Mouse (Mus musculus) NIH3T3 (cell line): ENCODE results near the gene Nexmif.
A peak's percentile ranks its signal among the peaks of the same experiment; 100 is the strongest.
"Not testable (repeated sequence)": the region's sequence is repeated elsewhere in the genome, so short reads cannot be mapped to it uniquely, and the experiment has no call there.

Source experiments
- DNase-seq: peaks from one replicate; pipeline ENCODE4 v3.0.0-alpha.2; 2012; ENCODE audit warnings: low read depth

Gene Nexmif

DNA sequence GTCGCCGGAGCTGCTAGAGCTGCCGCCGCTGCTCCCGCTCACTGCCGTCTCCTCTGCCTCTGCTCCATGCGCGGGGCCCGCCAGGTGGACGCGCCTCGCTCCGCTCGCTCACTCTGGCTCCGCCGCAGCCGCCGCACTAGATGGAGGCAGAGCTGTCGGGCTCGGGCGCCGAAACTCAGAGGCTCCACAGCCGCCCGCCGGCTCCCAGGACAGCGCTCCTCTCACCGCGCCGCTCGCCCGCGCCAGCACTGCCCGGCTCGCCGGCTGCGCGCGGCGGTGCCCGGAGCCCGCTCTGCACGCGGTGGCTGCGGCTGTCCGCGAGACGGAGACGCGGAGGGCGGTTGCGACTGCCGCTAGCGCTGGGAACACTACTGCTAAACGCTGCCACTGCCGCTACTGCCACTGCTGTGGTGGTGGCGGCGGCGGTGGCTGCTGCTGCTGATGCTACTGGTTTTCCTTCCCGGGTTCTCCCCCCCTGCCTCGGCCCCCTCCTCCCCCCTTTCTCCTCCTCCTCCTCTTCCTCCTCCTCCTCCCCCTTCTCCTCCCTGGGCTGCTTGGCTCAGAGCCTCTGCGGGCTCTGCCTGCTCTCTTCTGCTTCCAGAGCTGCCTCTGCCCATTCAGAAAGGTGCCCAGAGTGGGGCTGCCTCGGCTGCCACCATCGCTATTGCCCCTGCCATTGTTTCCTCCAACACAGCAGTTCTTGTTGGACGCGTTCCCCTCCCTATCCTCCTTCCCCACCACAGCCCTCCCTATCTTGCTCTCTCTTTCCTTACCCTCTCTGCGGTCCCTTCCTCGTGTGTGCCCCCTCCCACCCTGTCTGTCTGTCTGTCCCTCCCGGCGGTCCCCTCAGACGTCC lies at the start of gene Nexmif:
Nexmif (minus strand) TSS at position 450 of the 856 bp plus-strand sequence.
- DNase-seq, result no peak

DNA sequence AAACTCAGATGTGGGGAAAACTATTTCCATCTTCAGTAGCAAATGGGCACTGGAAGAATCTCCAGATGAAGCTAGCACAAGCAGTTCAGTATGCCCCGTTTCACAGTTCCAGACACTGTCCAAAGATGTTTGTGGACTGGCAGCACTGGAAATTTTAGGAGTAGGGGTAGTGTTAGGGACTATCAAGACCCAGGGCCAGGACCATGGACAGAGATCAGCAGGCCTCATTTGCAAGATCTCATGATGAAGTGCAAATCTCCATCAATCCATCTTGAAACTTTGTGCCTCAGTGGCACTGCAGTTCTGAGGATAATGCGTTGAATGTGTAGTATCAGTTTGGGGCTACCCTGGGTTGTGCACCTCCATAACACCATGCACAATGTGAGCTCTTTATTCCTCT lies 7.7 kb upstream of the Nexmif start:
- peak; percentile 43 for DNase-seq

DNA sequence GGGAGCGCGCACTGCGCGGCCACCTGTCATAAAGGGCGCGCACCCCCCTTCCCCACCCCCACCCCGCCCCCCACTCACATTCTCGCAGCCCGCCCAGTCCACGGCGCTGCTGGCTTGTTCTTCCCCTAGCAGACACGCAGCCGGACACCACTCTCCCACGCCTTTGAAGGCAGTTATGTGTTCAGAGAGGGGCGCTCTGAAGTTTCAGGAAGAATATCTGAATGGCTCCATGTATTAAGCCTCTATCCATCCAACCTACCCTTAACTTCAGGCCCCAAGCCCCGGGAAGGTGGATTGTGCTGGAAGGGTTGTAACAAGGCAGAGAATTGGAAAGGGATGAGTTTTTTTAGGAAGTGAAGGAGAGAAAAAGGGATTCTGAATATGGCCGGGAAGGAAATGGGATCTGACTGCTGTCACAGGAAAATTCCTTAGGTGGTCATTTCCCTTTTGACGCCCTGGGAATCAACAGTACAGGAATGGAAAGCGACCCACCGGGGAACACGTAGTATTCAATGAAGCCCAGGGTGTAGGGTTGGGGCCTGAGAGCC lies 681 bp upstream of the Nexmif start:
- DNase-seq, result no peak

DNA sequence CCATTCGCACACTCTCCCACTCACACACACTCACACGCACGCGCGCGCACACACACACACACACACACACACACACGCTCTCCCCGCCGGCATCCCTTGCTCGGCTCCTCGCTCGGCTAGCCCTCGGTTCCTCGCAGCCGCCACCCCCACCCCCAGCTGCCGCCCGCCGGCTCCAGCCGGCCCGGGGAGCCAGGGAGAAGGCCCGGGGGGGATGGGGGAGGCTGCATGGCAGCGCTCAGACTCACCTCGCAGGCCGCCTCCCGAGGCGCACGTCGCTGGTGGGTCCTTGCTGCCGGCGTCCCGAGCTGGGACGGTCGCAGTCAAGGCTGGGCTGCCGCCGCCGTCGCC lies 623 bp downstream of the Nexmif start:
- DNase-seq, result no peak

DNA sequence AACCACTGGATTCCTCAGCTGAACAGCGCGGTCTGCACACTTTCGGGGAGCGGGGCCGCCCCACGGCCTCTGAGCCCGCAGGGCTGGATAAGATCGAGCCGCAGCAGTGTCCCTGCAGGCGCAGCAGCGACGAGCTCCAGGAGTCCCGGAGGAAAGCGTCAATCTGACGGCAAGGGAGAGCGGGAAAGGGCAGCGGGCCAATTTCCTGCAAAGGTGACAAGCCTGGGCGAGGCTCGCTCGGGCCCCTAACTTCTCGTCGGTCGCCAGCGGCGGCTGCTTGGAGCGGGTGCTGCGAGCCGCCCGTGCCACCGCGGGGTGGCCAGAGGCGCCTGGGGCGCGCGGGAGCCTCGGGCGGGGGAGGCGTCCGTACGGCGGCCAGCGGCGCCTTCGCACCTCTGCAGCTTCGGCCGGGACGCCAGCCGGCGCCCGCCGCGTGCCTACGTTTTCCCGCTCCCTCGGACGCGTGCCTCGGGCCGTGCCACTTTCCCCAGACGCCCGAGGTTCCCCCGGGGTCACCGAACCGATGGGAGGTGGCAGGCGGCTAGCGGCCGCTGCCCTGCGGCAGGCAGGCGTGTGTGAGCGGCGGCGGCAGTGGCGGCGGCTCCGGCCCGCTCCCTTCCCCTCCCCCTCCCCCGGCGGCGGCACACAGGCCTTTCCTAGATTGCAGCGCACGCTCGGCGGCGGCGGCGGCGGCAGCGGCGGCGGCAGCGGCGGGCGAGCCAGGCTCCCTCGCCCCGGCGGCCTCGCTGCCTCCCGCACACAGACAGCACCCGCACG lies 1.2 kb downstream of the Nexmif start:
- no peak for DNase-seq

DNA sequence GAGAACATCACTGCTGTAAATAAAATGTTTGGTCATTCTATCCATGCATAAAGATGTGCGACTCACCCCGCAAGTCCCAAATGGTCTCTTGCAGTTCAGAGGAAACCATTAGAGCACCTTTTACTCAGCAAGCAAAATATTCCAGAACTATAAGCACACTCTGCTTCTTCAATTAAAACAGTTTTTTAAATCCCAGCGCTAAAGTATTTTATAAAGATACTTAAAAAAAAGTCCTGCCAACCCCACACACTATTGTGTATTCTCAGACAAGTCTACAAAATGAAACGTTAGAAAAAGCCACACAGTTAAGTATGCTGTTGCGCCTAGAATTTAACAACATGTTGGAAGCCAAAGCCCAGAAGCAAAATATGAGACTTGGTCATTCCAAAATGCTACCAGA lies 1.9 kb downstream of the Nexmif start:
- DNase-seq, result no peak

DNA sequence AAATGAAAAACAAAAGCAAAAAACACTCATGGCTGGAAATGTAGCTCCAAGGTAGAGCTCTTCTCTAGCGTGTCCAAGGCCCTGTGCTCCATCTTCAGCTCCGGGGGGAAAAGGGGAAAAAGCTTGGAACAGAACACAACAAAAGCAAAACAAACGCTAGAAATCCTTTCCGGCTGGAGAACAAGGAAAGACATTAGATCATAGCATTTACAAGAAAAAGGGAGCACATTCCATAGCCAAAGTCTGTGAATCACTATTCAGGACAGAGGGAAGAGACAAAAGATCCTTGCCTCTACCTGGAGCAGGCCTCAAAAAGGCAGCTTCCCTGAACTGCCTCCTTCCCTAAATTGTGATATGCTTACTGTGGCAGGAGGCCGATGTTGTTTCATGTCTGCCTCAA lies 4.4 kb downstream of the Nexmif start:
- no peak for DNase-seq

DNA sequence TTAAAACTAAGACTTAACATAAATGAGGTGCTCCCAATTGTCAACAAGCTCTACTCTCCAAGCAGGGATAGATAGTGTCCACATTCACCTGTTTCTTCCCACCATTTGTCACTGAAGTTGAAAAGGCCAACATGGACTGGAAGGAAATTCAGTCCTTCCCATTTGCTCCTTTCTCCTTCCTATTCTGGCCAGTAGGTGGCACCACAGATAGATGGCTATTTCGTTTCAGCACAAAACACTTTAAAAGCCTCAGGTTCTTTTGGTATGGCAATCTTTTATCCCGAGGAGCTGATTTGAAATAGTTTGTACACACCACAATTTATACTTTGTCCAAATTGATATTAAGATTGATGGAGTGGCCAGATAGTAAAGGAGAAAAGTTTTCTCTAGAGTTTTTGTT lies 21.7 kb downstream of the Nexmif start:
- DNase-seq, result peak; percentile 68

DNA sequence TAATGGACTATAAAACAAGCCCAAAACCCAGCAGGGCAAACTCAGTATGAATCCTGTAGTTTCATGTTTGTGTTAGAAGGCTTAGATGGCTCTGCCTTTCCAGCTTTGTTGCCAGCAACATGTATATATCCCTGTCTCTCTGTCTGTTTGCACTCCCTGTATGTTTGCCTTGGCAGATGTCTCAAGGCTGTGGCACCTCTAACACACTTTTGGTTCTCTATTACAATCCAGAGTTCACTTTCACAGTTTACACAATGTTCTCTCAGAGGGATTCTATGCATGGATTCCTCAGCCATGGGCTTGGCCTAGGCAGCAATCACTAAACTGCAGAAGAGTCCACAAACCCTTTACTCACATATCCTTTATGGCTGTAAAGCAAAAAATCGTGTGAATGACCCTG lies 50.9 kb downstream of the Nexmif start:
- DNase-seq, result no peak

DNA sequence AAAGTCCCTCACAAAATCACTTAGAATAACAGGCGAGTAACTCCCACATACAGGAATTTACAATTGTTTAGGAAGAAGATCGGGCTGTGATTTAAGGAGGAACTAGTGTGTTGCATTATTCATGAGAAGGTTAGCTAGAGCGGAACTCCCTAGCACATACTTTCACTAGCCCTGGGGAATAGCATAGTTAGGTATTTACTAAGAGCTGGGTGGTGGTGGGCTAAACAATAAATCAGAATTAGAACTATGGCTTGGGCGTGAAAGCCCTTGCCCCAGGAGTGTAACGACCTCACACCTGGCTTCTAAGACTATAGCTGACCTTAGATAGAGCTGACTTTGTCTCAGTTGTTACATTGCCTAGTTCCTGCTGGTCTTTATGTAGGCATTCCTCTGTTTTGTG lies 85.7 kb downstream of the Nexmif start:
- DNase-seq, result not testable (repeated sequence)

DNA sequence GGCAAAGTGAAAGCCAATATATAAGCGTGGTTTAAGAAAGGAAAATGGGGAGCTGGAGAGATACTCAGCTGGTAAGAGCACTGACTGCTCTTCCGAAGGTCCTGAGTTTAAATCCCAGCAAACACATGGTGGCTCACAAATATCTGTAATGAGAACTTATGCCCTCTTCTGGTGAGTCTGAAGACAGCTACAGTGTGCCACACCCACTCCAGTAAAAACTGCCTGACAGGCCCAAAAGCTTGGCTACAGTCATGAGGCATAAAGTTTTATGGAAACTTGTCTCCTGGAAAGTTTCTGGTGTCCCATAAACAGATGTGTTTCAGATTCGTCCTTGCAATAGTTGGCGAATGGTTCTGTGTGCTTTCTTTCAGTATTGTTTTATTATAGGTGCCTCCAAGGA lies 86.4 kb downstream of the Nexmif start:
- peak; percentile 6 for DNase-seq

DNA sequence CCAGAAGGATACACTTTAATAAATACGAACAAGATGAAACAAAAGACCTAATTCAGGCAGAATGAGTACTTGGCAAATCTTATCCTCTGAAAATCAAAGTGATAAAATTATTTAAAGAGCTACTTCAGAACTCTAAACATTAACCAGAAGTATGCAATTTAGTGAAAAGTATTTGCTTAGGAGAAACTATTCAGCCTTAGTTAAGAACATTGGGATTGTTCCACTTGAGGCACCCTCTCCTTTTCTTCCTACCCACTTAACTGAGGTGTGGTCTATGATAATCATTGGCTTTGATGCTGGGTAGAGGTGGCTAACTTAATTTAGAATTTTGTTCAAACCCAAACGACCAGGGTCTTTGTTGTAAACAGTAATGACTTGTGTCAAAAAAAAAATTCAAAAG lies 146.1 kb downstream of the Nexmif start:
- no peak for DNase-seq

DNA sequence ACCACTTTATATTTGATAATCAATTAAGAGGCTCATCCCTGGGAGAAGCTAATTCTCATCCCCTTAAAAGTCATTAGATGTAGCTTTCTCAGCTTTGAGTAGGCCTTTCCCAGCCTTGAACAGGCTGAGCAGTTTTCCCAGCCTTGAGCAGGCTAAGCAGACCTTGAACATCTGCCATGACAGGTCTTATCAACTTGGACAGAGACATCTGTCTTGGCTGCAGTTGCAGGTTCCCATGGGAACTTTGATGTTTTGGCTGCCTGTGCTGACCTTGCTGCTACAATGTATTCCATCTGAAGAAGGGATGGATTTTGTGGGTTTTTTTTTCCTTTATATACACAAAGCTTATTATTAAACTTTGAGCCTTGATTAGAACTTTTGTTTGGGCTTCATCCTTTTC lies 160.7 kb downstream of the Nexmif start:
- no peak for DNase-seq

DNA sequence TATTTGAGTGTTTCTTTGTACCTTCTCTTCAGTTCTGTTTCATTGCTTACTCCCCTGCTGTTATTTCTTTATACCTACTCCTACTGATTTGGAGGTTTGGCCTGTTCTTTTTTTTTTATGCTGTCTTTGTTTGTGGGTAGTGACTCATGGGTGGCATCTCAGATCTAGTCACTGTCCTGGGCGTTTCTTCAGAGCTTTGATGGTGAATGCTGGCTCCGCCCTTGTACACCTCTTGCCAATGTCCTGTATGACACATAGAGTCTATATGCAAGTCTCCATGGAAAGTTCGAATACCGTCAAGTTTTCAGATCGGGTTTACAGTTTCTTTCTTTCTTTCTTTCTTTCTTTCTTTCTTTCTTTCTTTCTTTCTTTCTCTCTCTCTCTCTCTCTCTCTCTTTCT lies 167.1 kb downstream of the Nexmif start:
- peak; percentile 3 for DNase-seq

DNA sequence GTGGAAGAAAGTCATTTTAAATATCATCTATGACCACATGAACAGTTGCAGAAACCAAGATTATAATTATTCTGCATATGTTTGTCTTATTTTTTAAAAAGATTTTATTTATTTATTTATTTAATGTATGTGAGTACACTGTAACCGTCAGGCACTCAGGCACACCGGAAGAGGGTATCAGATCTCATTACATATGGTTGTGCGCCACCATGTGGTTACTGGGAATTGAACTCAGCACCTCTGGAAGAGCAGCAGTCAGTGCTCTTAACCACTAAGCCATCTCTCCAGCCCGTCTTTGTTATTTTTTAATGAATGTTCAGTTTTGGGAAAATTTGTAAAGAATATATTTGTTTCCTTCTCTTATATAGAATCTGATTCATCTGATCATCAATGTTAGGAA lies 168.2 kb downstream of the Nexmif start:
- peak; percentile 27 for DNase-seq
